Mouse (Mus musculus): ENCODE results near the gene Nxn. TPM values are rescaled to one million over a fixed set of nuclear protein-coding genes. Genes with fewer than 3 reads are reported as not detected.

The Nxn gene
- polyA plus RNA-seq, 1 experiment from 2014 or later: 20.1 TPM

GRCm38 (mm10) chr11:76294836-76295235 lies 104.1 kb downstream of the Nxn start:
- 0 out of 2 replicates have a peak, but pooled peaks have one; percentile 18 for ATAC-seq
- Histone ChIP-seq H3K27me3 (replicated peaks; ENCODE audit: control insufficient read depth, insufficient read depth, low read length) (no peaks in the 10 kb centered on the region), H3K9me3 (ENCODE audit: control insufficient read depth, low read length) (no peaks in the 10 kb centered on the region), H3K27ac (ENCODE audit: low read length) (peak overlapping the region; percentile 43; the same call in 1 of the 2 replicates), H3K4me1 (ENCODE audit: control insufficient read depth, insufficient read depth, low read length) (peaks cover 42% of the 10 kb centered on the region), H3K4me3 (ENCODE audit: low read length) (no peak overlapping the region), H3K9ac (ENCODE audit: low read depth, low read length) (peak overlapping the region; percentile 42; the same call in 1 of the 2 replicates), H3K4me2 (ENCODE audit: low read depth, low read length) (no peak overlapping the region), H3K36me3 (ENCODE audit: control insufficient read depth, insufficient read depth, low read length) (no peaks in the 10 kb centered on the region)
- WGBS: 27% methylated on average over 9 of the region's 9 CpGs

GRCm38 (mm10) chr11:76294078-76294477 lies 104.9 kb downstream of the Nxn start:
- Histone ChIP-seq H3K9ac (ENCODE audit: low read depth, low read length) (no peak overlapping the region), H3K4me1 (ENCODE audit: control insufficient read depth, insufficient read depth, low read length) (peaks cover 42% of the 10 kb centered on the region), H3K4me2 (ENCODE audit: low read depth, low read length) (no peak overlapping the region), H3K27ac (ENCODE audit: low read length) (no peak overlapping the region), H3K27me3 (replicated peaks; ENCODE audit: control insufficient read depth, insufficient read depth, low read length) (no peaks in the 10 kb centered on the region), H3K9me3 (ENCODE audit: control insufficient read depth, low read length) (no peaks in the 10 kb centered on the region), H3K4me3 (ENCODE audit: low read length) (no peak overlapping the region), H3K36me3 (ENCODE audit: control insufficient read depth, insufficient read depth, low read length) (no peaks in the 10 kb centered on the region)
- WGBS: 70% methylated on average over 5 of the region's 5 CpGs
- ATAC-seq: no peak

GRCm38 (mm10) chr11:76292831-76293230 lies 106.1 kb downstream of the Nxn start:
- H3K4me2 ChIP-seq (ENCODE audit: low read depth, low read length): no peak overlapping the region

GRCm38 (mm10) chr11:76292398-76292797 lies 106.5 kb downstream of the Nxn start:
- H3K27ac ChIP-seq (ENCODE audit: low read length): peak overlapping the region; percentile 60
- peaks cover 34% of the 10 kb centered on the region for H3K4me1 ChIP-seq (ENCODE audit: control insufficient read depth, insufficient read depth, low read length)
- no peak overlapping the region for H3K9ac ChIP-seq (ENCODE audit: low read depth, low read length)
- peak overlapping the region; percentile 11; the same call in 1 of the 2 replicates for H3K4me2 ChIP-seq (ENCODE audit: low read depth, low read length)
- no peak overlapping the region for H3K4me3 ChIP-seq (ENCODE audit: low read length)
- ATAC-seq: peak; percentile 42; the same call in 1 of the 2 replicates
- H3K9me3 ChIP-seq (ENCODE audit: control insufficient read depth, low read length): no peaks in the 10 kb centered on the region
- no peaks in the 10 kb centered on the region for H3K36me3 ChIP-seq (ENCODE audit: control insufficient read depth, insufficient read depth, low read length)
- H3K27me3 ChIP-seq (replicated peaks; ENCODE audit: control insufficient read depth, insufficient read depth, low read length): no peaks in the 10 kb centered on the region
- 35% methylated on average over 15 of the region's 15 CpGs for WGBS

More at GRCm38 (mm10) chr11:76292831-76293230, 106.1 kb downstream of the Nxn start:
- no peak for ATAC-seq
- Histone ChIP-seq H3K9me3 (ENCODE audit: control insufficient read depth, low read length) (no peaks in the 10 kb centered on the region), H3K27me3 (replicated peaks; ENCODE audit: control insufficient read depth, insufficient read depth, low read length) (no peaks in the 10 kb centered on the region), H3K4me1 (ENCODE audit: control insufficient read depth, insufficient read depth, low read length) (peaks cover 35% of the 10 kb centered on the region), H3K4me3 (ENCODE audit: low read length) (no peak overlapping the region), H3K36me3 (ENCODE audit: control insufficient read depth, insufficient read depth, low read length) (no peaks in the 10 kb centered on the region), H3K27ac (ENCODE audit: low read length) (peak overlapping the region; percentile 60), H3K9ac (ENCODE audit: low read depth, low read length) (no peak overlapping the region)
- WGBS: 69% methylated on average over 6 of the region's 6 CpGs

GRCm38 (mm10) chr11:76291960-76292359 lies 107.0 kb downstream of the Nxn start:
- ATAC-seq: no peak
- Histone ChIP-seq H3K27ac (ENCODE audit: low read length) (peak overlapping the region; percentile 50), H3K27me3 (replicated peaks; ENCODE audit: control insufficient read depth, insufficient read depth, low read length) (no peaks in the 10 kb centered on the region), H3K4me1 (ENCODE audit: control insufficient read depth, insufficient read depth, low read length) (peaks cover 36% of the 10 kb centered on the region), H3K9ac (ENCODE audit: low read depth, low read length) (no peak overlapping the region), H3K4me3 (ENCODE audit: low read length) (no peak overlapping the region), H3K9me3 (ENCODE audit: control insufficient read depth, low read length) (no peaks in the 10 kb centered on the region), H3K36me3 (ENCODE audit: control insufficient read depth, insufficient read depth, low read length) (no peaks in the 10 kb centered on the region), H3K4me2 (ENCODE audit: low read depth, low read length) (peak overlapping the region; percentile 11; the same call in 1 of the 2 replicates)
- 73% methylated on average over 4 of the region's 4 CpGs for WGBS

GRCm38 (mm10) chr11:76290367-76290766 lies 108.6 kb downstream of the Nxn start:
- Histone ChIP-seq H3K4me1 (ENCODE audit: control insufficient read depth, insufficient read depth, low read length) (peaks cover 38% of the 10 kb centered on the region), H3K27ac (ENCODE audit: low read length) (peak overlapping the region; percentile 7; the same call in 1 of the 2 replicates), H3K4me3 (ENCODE audit: low read length) (no peak overlapping the region), H3K9me3 (ENCODE audit: control insufficient read depth, low read length) (no peaks in the 10 kb centered on the region), H3K27me3 (replicated peaks; ENCODE audit: control insufficient read depth, insufficient read depth, low read length) (no peaks in the 10 kb centered on the region), H3K36me3 (ENCODE audit: control insufficient read depth, insufficient read depth, low read length) (no peaks in the 10 kb centered on the region), H3K9ac (ENCODE audit: low read depth, low read length) (no peak overlapping the region), H3K4me2 (ENCODE audit: low read depth, low read length) (no peak overlapping the region)
- no peak for ATAC-seq
- WGBS: 40% methylated on average over 11 of the region's 11 CpGs

- H3K27ac ChIP-seq (ENCODE audit: low read length): no peak overlapping the region
- no peaks in the 10 kb centered on the region for H3K36me3 ChIP-seq (ENCODE audit: control insufficient read depth, insufficient read depth, low read length)
- H3K27me3 ChIP-seq (replicated peaks; ENCODE audit: control insufficient read depth, insufficient read depth, low read length): no peaks in the 10 kb centered on the region
- no peak overlapping the region for H3K4me3 ChIP-seq (ENCODE audit: low read length)
- H3K4me1 ChIP-seq (ENCODE audit: control insufficient read depth, insufficient read depth, low read length): peaks cover 35% of the 10 kb centered on the region
- no peak overlapping the region for H3K9ac ChIP-seq (ENCODE audit: low read depth, low read length)
- H3K9me3 ChIP-seq (ENCODE audit: control insufficient read depth, low read length): no peaks in the 10 kb centered on the region
- H3K4me2 ChIP-seq (ENCODE audit: low read depth, low read length): no peak overlapping the region
- WGBS: 83% methylated on average over 6 of the region's 6 CpGs
- no peak for ATAC-seq
Observed at GRCm38 (mm10) chr11:76288645-76289044, 110.3 kb downstream of the Nxn start.

GRCm38 (mm10) chr11:76287301-76287700 lies 111.6 kb downstream of the Nxn start:
- no peak overlapping the region for H3K9ac ChIP-seq (ENCODE audit: low read depth, low read length)
- no peak for ATAC-seq
- 50% methylated on average over 10 of the region's 10 CpGs for WGBS
- no peaks in the 10 kb centered on the region for H3K27me3 ChIP-seq (replicated peaks; ENCODE audit: control insufficient read depth, insufficient read depth, low read length)
- no peaks in the 10 kb centered on the region for H3K36me3 ChIP-seq (ENCODE audit: control insufficient read depth, insufficient read depth, low read length)
- peaks cover 26% of the 10 kb centered on the region for H3K4me1 ChIP-seq (ENCODE audit: control insufficient read depth, insufficient read depth, low read length)
- H3K9me3 ChIP-seq (ENCODE audit: control insufficient read depth, low read length): no peaks in the 10 kb centered on the region
- H3K4me2 ChIP-seq (ENCODE audit: low read depth, low read length): no peak overlapping the region
- H3K27ac ChIP-seq (ENCODE audit: low read length): no peak overlapping the region
- no peak overlapping the region for H3K4me3 ChIP-seq (ENCODE audit: low read length)

GRCm38 (mm10) chr11:76286534-76287126 lies 112.3 kb downstream of the Nxn start:
- Histone ChIP-seq H3K4me3 (ENCODE audit: low read length) (no peak overlapping the region), H3K9me3 (ENCODE audit: control insufficient read depth, low read length) (no peaks in the 10 kb centered on the region), H3K36me3 (ENCODE audit: control insufficient read depth, insufficient read depth, low read length) (no peaks in the 10 kb centered on the region), H3K4me2 (ENCODE audit: low read depth, low read length) (no peak overlapping the region), H3K27ac (ENCODE audit: low read length) (no peak overlapping the region), H3K27me3 (replicated peaks; ENCODE audit: control insufficient read depth, insufficient read depth, low read length) (no peaks in the 10 kb centered on the region), H3K4me1 (ENCODE audit: control insufficient read depth, insufficient read depth, low read length) (peaks cover 21% of the 10 kb centered on the region), H3K9ac (ENCODE audit: low read depth, low read length) (no peak overlapping the region)
- ATAC-seq: no peak
- WGBS: 65% methylated on average over 10 of the region's 10 CpGs
